Mouse (Mus musculus) stomach, postnatal 0 days (tissue): ENCODE data around the gene Tsr2. TPM values are rescaled to one million over a fixed set of nuclear protein-coding genes. Genes with fewer than 3 reads are reported as not detected.

Experiments
- ATAC-seq: fragments of 200-750 bp; cut with Nextera tagmentation; 2 replicates; pipeline ENCODE4 v1.8.0; 2017; ENCODE audit not compliant: low FRiP score, low TSS enrichment
- DNase-seq: peaks from one replicate; pipeline ENCODE4 v3.0.0-alpha.2; 2016; ENCODE audit warnings: low spot score
- H3K27ac ChIP-seq: fragments of 300-500 bp; sonication (generic); replicated peaks from 2 replicates; pipeline ENCODE4 v1.5.1; 2014; ENCODE audit warnings: mild to moderate bottlenecking, control low read depth
- H3K27me3 ChIP-seq: fragments of 300-500 bp; sonication (generic); 2 replicates; pipeline ENCODE4 v1.6.1; 2014; ENCODE audit warnings: low read length; ENCODE audit not compliant: control insufficient read depth, insufficient read depth
- H3K36me3 ChIP-seq: fragments of 300-500 bp; sonication (generic); 2 replicates; pipeline ENCODE4 v1.6.1; 2014; ENCODE audit warnings: low read length, mixed read lengths; ENCODE audit not compliant: control insufficient read depth, insufficient read depth
- H3K4me1 ChIP-seq: fragments of 300-500 bp; sonication (generic); replicated peaks from 2 replicates; pipeline ENCODE4 v1.6.1; 2014; ENCODE audit warnings: antibody characterized with exemption; ENCODE audit not compliant: control insufficient read depth, insufficient read depth
- H3K4me2 ChIP-seq: fragments of 300-500 bp; sonication (generic); replicated peaks from 2 replicates; pipeline ENCODE4 v1.6.1; 2014; ENCODE audit warnings: low read depth, mild to moderate bottlenecking, control low read depth, moderate library complexity
- H3K4me3 ChIP-seq: fragments of 300-500 bp; sonication (generic); 2 replicates; pipeline ENCODE4 v1.5.1; 2014; ENCODE audit warnings: low read depth, low read length, control low read depth
- H3K9ac ChIP-seq: fragments of 300-500 bp; sonication (generic); 2 replicates; pipeline ENCODE4 v1.6.1; 2014; ENCODE audit warnings: mild to moderate bottlenecking, low read length, control low read depth, mixed read lengths
- H3K9me3 ChIP-seq: fragments of 300-500 bp; sonication (generic); 2 replicates; pipeline ENCODE4 v1.6.1; 2016; ENCODE audit warnings: low read length; ENCODE audit not compliant: control insufficient read depth
- CTCF ChIP-seq: IDR thresholded peaks from 2 replicates; pipeline ENCODE4 v1.5.1; 2016; ENCODE audit warnings: antibody characterized with exemption, low read depth, mild to moderate bottlenecking, moderate library complexity
- EP300 ChIP-seq: optimal IDR thresholded peaks from 2 replicates; pipeline ENCODE3; 2016; ENCODE audit warnings: antibody characterized with exemption
- WGBS: fragments of 180-500 bp; shearing (Covaris S2); extraction: QIAGEN DNeasy Blood & Tissue Kit; methylation state at CpG from one replicate; pipeline ENCODE4 v1.1.7; 2014; 5-methylcytosine and 5-hydroxymethylcytosine counted together
- polyA plus RNA-seq: library from polyadenylated mRNA; unstranded; fragments of >200 nt; fragmentation: Nextera tagmentation; extraction: Ambion mirVana; gene quantifications from 2 replicates; pipeline ENCODE4 v1.2.1, GENCODE M21; 2015

Tsr2 gene
- polyA plus RNA-seq, 1 experiment from 2014 or later, result 16.3 TPM

DNA sequence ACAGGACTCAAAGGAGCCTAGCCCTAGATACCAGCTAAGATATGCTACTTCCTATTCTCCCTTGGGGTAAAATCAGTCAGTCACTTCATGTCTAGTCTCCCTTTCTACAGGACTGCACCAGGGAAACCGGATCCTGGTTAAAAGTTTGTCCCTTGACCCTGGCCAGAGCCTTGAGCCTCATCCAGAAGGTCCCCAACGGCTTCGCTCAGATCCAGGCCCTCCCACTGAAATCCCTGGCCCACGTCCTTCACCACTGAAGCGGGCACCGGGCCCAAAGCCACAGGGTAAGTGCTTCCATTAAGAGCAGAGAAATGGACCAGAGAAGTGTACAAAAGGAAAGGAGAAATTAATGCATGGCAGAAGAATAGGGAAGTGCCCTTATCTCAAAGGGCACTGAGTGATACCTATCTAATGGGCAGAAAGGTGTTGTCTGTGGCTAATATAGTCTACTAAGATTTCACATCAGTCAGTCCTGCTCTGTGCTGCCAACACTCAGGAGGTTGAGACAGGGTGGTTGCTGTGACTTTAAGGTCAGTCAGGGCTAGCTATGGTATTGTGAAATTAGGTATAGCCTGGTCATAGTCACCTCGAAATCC, 30.2 kb downstream of the Tsr2 start:
- 88% methylated on average over 7 of the region's 7 CpGs for WGBS
- TF ChIP-seq CTCF (no peak), EP300 (no peak)
- no peaks in the 10 kb centered on the region for H3K36me3 ChIP-seq
- no peak overlapping the region for H3K9ac ChIP-seq
- no peaks in the 10 kb centered on the region for H3K9me3 ChIP-seq
- H3K4me1 ChIP-seq, result no peaks in the 10 kb centered on the region
- DNase-seq (no peak), ATAC-seq (no peak)
- H3K27me3 ChIP-seq, result no peaks in the 10 kb centered on the region
- no peak overlapping the region for H3K4me3 ChIP-seq
- no peak overlapping the region for H3K27ac ChIP-seq
- no peak overlapping the region for H3K4me2 ChIP-seq

DNA sequence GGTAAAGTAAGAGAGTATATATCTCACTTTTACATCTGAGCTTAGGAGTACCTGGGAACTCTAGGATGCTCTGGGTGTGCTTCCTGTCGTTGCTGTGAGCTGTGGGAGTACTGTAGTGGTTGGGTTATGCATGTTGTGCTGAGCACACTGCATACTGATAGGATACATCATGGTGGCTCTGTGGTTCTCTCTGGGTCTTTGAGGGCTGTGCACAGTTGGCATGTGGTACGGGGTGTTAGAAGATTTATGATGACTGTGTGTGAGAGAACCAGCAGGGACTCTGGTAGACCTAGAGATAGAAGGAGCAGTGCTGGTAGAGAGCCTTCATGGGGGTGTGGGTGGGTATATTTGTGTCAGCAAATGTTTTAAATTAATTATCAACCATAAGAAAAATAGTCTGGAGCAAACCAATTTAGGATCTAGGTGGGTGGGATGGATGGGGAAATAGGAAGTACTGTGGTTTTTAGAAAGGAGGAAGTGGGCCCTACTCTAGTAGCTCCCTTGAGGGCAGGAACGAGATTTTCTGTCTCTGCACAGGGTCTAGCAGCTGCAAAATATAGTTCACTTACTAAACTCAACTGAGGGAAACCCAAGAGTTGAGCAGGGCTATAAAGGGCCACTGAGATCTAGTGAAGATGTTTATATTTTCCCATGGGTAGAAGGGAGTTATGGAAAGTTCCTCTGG, 34.6 kb downstream of the Tsr2 start:
- Histone ChIP-seq H3K27me3 (no peaks in the 10 kb centered on the region), H3K4me1 (no peaks in the 10 kb centered on the region), H3K4me2 (no peak overlapping the region), H3K9me3 (no peaks in the 10 kb centered on the region), H3K27ac (no peak overlapping the region), H3K4me3 (no peak overlapping the region), H3K36me3 (no peaks in the 10 kb centered on the region), H3K9ac (no peak overlapping the region)
- 75% methylated on average over 3 of the region's 3 CpGs for WGBS
- ATAC-seq (no peak), DNase-seq (no peak)
- TF ChIP-seq EP300 (no peak), CTCF (no peak)

DNA sequence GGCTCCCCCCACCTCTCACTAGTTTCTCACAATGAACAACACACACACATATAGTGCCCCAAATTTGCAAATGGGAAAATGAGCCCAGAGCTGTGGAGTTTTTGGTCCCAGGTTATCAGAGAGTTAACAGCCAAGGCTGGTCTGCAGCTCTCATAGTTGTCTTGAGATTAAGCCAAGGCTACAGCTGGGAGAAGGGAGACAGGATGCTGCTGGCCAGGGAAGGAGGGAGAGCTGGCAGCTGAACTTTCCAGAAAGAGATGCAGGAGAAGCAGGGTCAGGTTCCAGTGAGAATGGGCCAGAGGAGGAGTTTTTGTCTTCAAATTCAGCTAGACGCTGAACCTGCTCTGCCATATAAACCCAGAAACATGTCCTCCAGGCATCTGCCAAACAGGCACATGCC, 37.0 kb downstream of the Tsr2 start:
- Histone ChIP-seq H3K27me3 (no peaks in the 10 kb centered on the region), H3K4me3 (no peak overlapping the region), H3K4me1 (no peaks in the 10 kb centered on the region), H3K27ac (no peak overlapping the region), H3K9ac (no peak overlapping the region), H3K36me3 (no peaks in the 10 kb centered on the region), H3K4me2 (no peak overlapping the region), H3K9me3 (no peaks in the 10 kb centered on the region)
- TF ChIP-seq CTCF (no peak), EP300 (no peak)
- DNase-seq (no peak), ATAC-seq (no peak)
- WGBS, result 50% methylated on average over 1 of the region's 1 CpGs

DNA sequence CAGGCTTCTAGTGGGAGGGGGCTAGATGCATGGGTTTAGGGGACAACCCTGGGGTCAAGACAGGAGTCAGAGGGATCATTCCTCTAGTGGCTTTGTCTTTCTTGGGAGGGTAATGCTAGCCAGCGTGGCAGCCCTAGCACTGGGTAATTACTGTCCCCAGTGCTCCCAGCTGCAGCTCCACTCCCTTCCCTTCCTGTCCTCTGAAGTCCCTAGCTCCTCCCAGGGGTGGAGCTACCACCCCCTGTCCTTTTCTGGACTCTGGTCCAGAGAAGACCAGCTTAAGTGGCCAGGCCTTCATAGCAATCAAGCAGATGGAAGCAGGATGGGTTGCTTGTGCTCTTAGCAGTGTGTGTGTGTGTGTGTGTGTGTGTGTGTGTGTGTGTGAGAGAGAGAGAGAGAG, 40.8 kb downstream of the Tsr2 start:
- Histone ChIP-seq H3K36me3 (no peaks in the 10 kb centered on the region), H3K4me3 (no peak overlapping the region), H3K9ac (no peak overlapping the region), H3K27ac (no peak overlapping the region), H3K27me3 (no peaks in the 10 kb centered on the region), H3K4me2 (no peak overlapping the region), H3K4me1 (no peaks in the 10 kb centered on the region), H3K9me3 (no peaks in the 10 kb centered on the region)
- ATAC-seq (peak; percentile 40; the same call in 1 of the 2 replicates), DNase-seq (peak; percentile 21)
- TF ChIP-seq CTCF (no peak), EP300 (no peak)
- 33% methylated on average over 1 of the region's 1 CpGs for WGBS

DNA sequence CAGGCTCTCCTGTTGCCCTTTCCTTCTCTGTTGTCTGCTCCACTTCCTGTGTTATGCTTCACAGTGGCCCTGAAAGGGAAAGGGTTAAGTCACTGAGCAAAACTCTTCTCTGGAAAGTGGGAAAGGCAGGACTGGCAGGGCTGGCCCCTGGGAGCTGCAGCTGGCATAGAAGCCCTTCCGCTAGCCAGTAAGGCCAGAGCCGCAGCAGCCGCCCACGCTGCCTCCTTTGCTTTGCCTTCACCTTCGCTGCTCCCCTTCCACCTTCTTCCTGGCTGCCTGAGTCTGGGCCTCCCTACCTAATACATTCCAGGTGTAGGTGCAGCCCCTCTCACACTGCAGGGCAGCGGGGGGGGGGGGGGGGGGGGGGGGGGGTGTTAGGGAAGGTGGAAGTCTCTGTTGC, 41.9 kb downstream of the Tsr2 start:
- 55% methylated on average over 5 of the region's 6 CpGs for WGBS
- H3K27me3 ChIP-seq, result no peaks in the 10 kb centered on the region
- H3K27ac ChIP-seq, result peak overlapping the region; percentile 35; the same call in 1 of the 2 replicates
- no peak overlapping the region; the same call in 1 of the 2 replicates for H3K4me2 ChIP-seq
- H3K9me3 ChIP-seq, result no peaks in the 10 kb centered on the region
- ATAC-seq (no peak), DNase-seq (peak; percentile 14)
- TF ChIP-seq CTCF, result no peak
- TF ChIP-seq EP300, result no peak
- H3K4me3 ChIP-seq, result no peak overlapping the region
- no peaks in the 10 kb centered on the region for H3K4me1 ChIP-seq
- no peaks in the 10 kb centered on the region for H3K36me3 ChIP-seq
- H3K9ac ChIP-seq, result no peak overlapping the region

DNA sequence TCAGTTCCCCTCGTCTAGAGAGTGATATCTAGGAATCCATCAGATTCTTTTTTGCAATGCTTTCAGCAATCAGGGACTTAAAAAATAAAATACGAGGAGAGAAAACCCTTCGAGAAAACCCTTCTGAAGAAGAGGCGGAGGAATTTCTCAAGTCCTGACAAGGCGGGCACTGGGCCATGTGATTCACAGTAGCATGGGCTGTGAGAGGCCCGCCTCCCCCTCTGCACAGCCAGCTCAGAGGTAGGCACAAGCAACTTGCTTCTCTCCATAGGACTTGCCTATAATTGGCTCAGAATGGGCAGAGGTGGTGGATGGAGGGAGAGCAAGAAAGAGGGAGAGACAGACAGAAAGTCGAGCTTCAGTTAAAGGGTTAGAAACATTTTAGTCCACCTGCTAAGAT, 46.0 kb downstream of the Tsr2 start:
- DNase-seq (no peak), ATAC-seq (no peak)
- Histone ChIP-seq H3K9ac (no peak overlapping the region), H3K4me3 (no peak overlapping the region), H3K4me2 (no peak overlapping the region), H3K9me3 (no peaks in the 10 kb centered on the region), H3K27me3 (no peaks in the 10 kb centered on the region), H3K4me1 (no peaks in the 10 kb centered on the region), H3K36me3 (no peaks in the 10 kb centered on the region), H3K27ac (no peak overlapping the region)
- WGBS, result 72% methylated on average over 7 of the region's 7 CpGs
- TF ChIP-seq CTCF (no peak), EP300 (no peak)
